Mouse (Mus musculus): ENCODE measurements around the gene Pnpla5. TPM values are rescaled to one million over a fixed set of nuclear protein-coding genes. Genes with fewer than 3 reads are reported as not detected.
"Not testable (repeated sequence)": the region's sequence is repeated elsewhere in the genome, so short reads cannot be mapped to it uniquely, and the experiment has no call there.

Pnpla5 gene
- total RNA-seq (2021): not detected
- long read RNA-seq, experiment 1: 0 reads
- long read RNA-seq, experiment 2: 0 reads

DNA sequence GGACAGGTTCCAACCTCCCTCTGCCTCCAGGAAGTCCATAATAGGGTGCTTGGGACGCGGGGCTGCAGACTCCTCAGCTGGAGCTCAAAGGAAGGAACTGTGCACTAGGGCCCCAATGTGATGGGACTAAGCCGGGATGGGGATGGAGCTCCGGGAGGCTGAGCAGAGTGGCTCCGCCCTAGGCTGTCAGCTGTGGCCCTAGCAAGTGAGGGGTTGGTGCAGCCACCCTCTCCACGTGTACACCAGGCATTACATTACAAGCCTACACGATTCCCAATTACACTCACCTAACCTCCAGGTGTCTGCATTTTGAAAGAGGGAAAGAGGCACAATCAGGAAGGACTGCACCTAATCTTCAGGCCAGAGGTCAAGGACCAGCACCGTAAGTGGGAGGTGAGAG lies at the start of gene Pnpla5:
TSS of gene Pnpla5 (minus strand) at position 101 of the 400 bp plus-strand sequence.
- Histone ChIP-seq H3K27ac (no peak within 1 kb of the TSS), H3K4me3 (no peak within 1 kb of the TSS)
- DNase-seq (ENCODE audit: low spot score in 2 of 2): no peak
- TF ChIP-seq CTCF (conservative IDR thresholded peaks at IDR 0.05): no peak

DNA sequence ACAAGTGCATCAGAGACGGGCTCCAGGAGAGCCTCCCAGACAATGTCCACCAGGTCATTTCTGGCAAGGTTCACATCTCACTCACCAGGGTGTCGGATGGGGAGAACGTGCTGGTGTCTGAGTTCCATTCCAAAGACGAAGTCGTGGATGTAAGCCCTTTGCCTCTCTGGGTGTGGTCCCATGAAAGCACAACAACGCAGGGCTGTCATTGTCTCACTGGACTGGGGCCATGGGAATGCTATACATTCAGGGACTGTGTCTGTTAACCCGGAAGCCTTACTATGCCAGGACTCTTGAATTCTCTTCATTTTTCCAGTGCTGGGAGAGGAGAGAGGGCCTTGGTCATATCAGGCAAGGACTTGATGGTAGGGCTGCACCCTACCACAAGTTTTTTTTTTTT lies 48.2 kb upstream of the Pnpla5 start:
- Histone ChIP-seq H3K27ac (no peak overlapping the region), H3K4me3 (no peak overlapping the region)
- no peak for TF ChIP-seq CTCF (conservative IDR thresholded peaks at IDR 0.05)
- no peak for DNase-seq (ENCODE audit: low spot score in 2 of 2)

DNA sequence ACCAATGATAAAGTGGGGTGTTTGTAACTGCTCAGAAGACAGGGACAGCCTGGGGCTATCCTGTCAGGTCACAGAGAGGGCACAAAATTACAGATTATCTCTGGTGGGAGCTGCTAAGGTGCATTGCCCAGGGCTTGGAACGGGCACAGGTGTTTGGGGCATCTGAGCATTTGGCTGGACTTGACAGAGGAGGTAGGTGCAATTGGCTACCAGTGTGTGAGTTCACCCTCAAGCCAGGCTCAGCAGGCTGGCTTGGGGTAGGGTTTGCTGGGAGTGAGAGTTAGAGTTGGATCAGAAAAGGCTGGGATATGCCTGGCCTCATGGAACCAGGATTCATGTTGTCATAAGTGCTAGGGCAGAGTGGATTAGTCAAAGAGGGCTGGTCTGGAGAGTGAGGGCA lies 46.5 kb upstream of the Pnpla5 start:
- no peak for TF ChIP-seq CTCF (conservative IDR thresholded peaks at IDR 0.05)
- Histone ChIP-seq H3K27ac (no peak overlapping the region), H3K4me3 (no peak overlapping the region)
- peak in 1 of 2 experiments; percentile 5 for DNase-seq (ENCODE audit: low spot score in 2 of 2)

DNA sequence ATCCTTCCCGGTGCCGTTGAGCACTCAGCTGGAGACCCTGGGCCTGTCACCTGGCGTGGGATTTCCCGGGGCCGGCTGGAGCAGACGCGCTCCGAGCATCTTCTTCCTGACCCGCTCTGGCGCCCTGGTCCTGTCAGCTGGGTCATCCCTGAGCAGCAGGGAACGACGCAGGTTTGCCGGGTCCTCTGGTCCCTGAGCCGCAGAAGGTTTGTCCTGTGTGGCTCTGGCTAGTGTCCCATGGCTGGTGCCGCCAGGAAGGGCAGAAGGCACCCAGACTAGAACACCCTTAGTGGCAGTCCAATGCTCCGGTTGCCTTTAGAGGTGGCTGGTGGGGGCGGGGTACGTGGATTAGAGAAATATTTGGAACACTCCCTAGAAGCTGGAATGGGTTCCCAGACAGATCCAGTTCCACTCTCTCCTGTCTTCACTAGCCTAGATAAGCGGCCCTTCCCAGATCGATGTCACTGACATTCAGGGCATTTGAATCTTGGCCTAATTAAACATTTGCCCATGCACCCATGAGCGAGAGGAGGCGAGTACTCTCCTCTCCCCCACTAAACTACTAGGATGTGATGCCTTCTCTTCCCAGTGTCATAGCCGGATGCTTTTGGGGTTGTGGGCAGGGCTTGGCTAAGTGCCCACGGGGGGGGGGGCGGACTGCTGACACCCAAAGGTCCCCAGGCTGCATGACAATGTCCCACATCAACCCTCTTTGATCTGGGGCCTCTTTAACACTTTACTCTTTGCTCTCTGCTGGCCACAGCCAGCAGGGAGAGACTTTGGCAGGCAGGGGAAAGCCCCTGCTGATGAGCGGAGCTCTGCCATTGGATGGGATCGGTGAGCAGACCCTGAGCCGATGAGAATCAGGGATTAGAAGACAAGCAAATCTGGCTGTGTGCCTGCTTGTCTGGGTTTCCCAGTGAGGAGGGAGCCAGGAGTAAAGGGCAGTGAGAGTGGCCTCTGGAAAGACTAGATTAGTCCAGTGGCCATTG lies 45.5 kb upstream of the Pnpla5 start:
- peak overlapping the region; percentile 89 for H3K4me3 ChIP-seq
- no peak for TF ChIP-seq CTCF (conservative IDR thresholded peaks at IDR 0.05)
- peak overlapping the region; percentile 91 for H3K27ac ChIP-seq
- peak in 1 of 2 experiments; percentile 34 for DNase-seq (ENCODE audit: low spot score in 2 of 2)

GRCm38 (mm10) chr15:84167600-84167999 lies 44.6 kb upstream of the Pnpla5 start, which contains the start of gene Pnpla3:
Pnpla3 (plus strand) TSS chr15:84167837.
- TF ChIP-seq CTCF (conservative IDR thresholded peaks at IDR 0.05): peak; percentile 58
- Histone ChIP-seq H3K4me3 (peak within 1 kb of the TSS; percentile 89), H3K27ac (peak within 1 kb of the TSS; percentile 91)
- DNase-seq (ENCODE audit: low spot score in 2 of 2): peak; percentile 97

DNA sequence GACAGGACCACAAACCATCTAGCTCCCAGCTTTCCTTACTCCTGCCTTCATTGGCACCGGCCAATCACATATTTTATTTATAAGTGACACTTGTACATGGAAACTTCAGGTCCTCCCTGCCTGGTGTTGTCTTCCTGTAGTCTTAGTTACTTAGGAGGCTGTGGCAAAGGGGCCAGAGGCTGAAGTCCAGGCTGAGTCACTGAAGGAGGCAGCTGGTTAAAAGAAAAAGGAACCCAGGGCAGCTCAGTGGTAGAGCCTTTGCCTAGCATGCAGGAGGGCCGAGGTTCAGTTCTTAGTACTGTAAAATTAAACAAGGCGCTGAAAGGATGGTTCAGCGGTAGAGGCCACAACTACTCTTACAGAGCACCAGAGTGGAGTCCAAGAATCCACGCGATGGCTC lies 43.8 kb upstream of the Pnpla5 start:
- H3K27ac ChIP-seq: no peak overlapping the region
- no peak for TF ChIP-seq CTCF (conservative IDR thresholded peaks at IDR 0.05)
- no peak overlapping the region for H3K4me3 ChIP-seq
- DNase-seq (ENCODE audit: low spot score in 2 of 2): no peak

DNA sequence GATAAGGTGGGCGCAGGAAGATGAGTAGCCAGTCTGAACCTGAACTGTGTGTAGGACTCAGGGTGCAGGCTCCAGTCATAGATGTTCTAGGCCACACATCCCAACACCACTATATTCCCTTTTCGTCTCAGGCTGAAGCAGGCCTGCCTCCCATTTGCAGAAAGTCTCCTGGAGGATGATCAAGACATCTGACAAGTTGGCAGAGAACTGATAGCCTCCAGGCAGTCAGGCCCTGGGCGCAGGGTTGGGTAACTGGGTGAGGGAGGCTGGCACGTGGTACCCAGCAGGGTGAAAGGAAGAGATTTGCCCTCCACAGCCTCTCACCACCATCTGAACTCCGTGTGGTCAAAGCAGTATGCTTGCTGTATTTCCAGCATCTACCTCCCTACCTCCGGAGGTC lies 38.9 kb upstream of the Pnpla5 start:
- Histone ChIP-seq H3K4me3 (no peak overlapping the region), H3K27ac (no peak overlapping the region)
- TF ChIP-seq CTCF (conservative IDR thresholded peaks at IDR 0.05): no peak
- DNase-seq (ENCODE audit: low spot score in 2 of 2): no peak

DNA sequence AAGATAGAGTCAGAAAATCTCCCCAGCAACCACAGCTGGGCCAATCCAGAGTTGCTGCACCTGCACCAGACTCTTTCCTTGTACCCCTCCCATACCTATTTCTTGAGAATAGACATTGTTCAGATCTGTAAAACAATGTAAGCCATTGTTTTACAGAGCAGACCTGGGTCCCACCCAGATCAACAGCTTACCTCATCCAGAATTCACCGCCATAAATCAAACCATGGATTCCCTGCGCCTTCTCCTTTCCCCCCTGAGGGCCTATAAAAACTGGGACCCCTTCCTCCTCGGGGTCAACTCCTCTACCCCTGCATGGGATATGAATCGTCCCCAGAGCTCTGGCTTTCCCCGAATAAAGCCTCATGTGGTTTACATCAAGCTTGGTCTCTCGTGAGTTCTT lies 34.6 kb upstream of the Pnpla5 start:
- not testable (repeated sequence) for H3K27ac ChIP-seq; DNase-seq (ENCODE audit: low spot score in 2 of 2)

GRCm38 (mm10) chr15:84156158-84156557 lies 33.2 kb upstream of the Pnpla5 start:
- Histone ChIP-seq H3K27ac (no peak overlapping the region), H3K4me3 (no peak overlapping the region)
- TF ChIP-seq CTCF (conservative IDR thresholded peaks at IDR 0.05): no peak
- no peak for DNase-seq (ENCODE audit: low spot score in 2 of 2)

More for the DNA sequence above, 34.6 kb upstream of the Pnpla5 start:
- not testable (repeated sequence) for H3K4me3 ChIP-seq

DNA sequence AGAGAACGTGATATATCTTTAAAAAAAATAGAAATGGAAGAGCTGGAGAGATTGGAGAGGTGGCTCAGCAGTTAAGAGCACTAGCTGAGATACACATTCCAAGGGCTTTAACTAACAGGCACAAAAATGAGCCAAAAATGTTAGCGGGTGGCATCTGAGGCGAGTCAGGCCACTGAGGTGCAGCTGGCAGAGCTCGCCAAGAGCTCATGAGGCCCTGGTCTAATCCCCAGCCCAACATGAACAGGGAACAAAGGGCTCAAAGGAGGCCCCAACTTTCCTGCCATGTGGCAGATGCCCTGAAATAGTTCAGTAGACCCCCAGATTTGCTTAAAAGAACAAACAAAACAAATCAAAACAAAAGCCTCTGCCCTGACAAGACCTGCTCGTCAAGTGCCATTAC lies 18.0 kb upstream of the Pnpla5 start:
- Histone ChIP-seq H3K27ac (no peak overlapping the region), H3K4me3 (no peak overlapping the region)
- DNase-seq (ENCODE audit: low spot score in 2 of 2): no peak
- TF ChIP-seq CTCF (conservative IDR thresholded peaks at IDR 0.05): no peak

- DNase-seq (ENCODE audit: low spot score in 2 of 2): no peak
- no peak for TF ChIP-seq CTCF (conservative IDR thresholded peaks at IDR 0.05)
- Histone ChIP-seq H3K4me3 (no peak overlapping the region), H3K27ac (no peak overlapping the region)
Measured at GRCm38 (mm10) chr15:84140109-84140508, 17.1 kb upstream of the Pnpla5 start.

DNA sequence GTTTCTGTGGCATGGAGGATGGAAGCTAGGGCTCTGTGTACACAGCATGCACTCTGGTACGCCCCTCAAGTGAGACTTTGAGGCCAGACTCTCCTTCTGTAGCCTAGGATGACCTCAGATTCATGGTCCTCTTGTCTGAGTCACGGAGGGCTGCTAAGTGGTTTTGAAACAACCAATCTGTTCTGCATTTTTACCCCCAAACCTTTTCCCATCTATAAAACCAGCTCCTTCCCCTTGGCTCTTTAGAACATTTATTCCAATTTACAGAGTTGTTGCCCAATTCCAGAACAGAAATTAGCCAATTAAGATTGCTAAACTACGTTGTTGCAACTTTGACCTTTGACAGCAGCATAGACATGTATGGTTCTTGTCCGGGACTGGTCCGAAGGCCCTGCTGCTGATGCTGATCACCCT lies 16.6 kb upstream of the Pnpla5 start:
- Histone ChIP-seq H3K27ac (no peak overlapping the region), H3K4me3 (no peak overlapping the region)
- no peak for DNase-seq (ENCODE audit: low spot score in 2 of 2)
- no peak for TF ChIP-seq CTCF (conservative IDR thresholded peaks at IDR 0.05)

DNA sequence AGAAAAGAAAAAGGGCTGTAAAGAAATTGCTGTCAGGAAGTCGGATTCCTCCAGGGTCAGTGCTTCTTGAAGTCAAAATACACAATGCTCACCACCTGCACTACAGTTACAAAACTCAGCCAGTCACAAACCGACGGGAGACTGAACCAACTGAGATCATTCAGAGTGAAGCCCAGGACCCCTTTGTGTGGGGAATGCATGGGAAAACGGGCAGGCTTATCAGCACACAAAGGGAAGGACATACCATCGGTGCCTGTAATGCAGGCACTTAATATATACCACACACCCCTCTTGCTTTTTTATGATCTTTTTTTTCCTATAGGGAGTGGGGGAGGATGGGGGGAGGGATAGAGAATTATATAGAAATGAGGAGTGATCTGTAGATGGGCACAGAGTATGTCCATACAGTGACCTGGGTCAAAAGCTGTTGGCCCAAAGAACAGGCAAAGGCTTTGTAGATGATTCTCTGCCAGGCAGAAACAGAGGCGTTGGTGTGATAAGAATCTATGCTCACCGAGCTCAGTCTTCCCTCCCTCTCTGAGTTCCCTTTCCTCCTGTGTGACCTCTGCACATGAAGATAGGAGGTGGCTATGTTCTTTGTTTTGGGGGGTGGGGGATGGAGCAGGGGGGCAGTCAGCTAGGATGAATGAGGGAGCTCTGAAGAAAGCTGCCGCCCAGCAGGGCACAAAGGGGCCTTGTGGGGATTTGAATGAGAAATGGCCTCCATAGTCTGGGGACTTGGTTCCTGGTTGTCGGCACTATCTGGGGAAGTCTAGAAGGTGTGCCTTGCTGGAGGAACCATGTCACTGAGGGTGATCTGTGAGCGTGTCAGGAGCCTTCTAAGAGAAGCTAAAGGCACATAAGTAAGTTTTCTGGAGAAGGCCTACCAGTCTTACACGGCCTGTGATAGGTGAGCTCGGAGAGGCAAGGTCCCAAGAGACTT lies 13.8 kb upstream of the Pnpla5 start:
- no peak for TF ChIP-seq CTCF (conservative IDR thresholded peaks at IDR 0.05)
- Histone ChIP-seq H3K27ac (no peak overlapping the region), H3K4me3 (no peak overlapping the region)
- no peak for DNase-seq (ENCODE audit: low spot score in 2 of 2)

Data from layer of hippocampus, adult 2 months (tissue).